Comparison of ENCODE assay signal across 28 mouse cellular contexts in genomic region chr2:115519974-115520373, GRCm38 (mm10).
DNase-seq lines count a peak whose midpoint lies in the region; ATAC-seq and TF ChIP-seq lines count a peak whose summit lies in the region.
"Had no signal": no experiment of that assay in that cellular context is flagged by ENCODE, and none has a peak within 500 bp of the region (broad histone marks: within the 10 kb centered on the region; RNA-seq: fewer than 3 reads in every experiment).

No protein-coding gene starts in this region.

- no peaks in the 10 kb centered on the region for H3K9me3 ChIP-seq in intestine, postnatal 0 days (ENCODE audit: control insufficient read depth)
- H3K9me3 ChIP-seq in liver, postnatal 0 days (ENCODE audit: low read length), result no peaks in the 10 kb centered on the region
- H3K9me3 ChIP-seq: embryonic facial prominence, embryonic 13.5 days; forebrain, embryonic 10.5 days; forebrain, embryonic 15.5 days; heart, embryonic 15.5 days; hindbrain, embryonic 12.5 days; lung, embryonic 15.5 days; midbrain, embryonic 10.5 days; neural tube, embryonic 12.5 days had no signal

- ATAC-seq in intestine, postnatal 0 days, result peak; percentile 49; the same call in 1 of the 2 replicates
- ATAC-seq in liver, postnatal 0 days, result peak; percentile 88
- ATAC-seq: CD4-positive, CD25-positive, alpha-beta regulatory T cell, adult 4 months; forebrain, embryonic 15.5 days; hindbrain, postnatal 0 days; midbrain, embryonic 16.5 days had no signal

- H3K27me3 ChIP-seq in liver, adult 2 months (ENCODE audit: control insufficient read depth, insufficient read depth, low read length), result no peaks in the 10 kb centered on the region
- H3K27me3 ChIP-seq in intestine, postnatal 0 days (replicated peaks; ENCODE audit: control insufficient read depth, insufficient read depth, low read length), result no peaks in the 10 kb centered on the region
- no peaks in the 10 kb centered on the region for H3K27me3 ChIP-seq in liver, postnatal 0 days (ENCODE audit: insufficient read depth, low read length)
- H3K27me3 ChIP-seq: forebrain, embryonic 15.5 days; heart, embryonic 15.5 days; hindbrain, embryonic 12.5 days; lung, embryonic 15.5 days; neural tube, embryonic 12.5 days had no signal

- H3K4me1 ChIP-seq in liver, adult 2 months (ENCODE audit: control insufficient read depth, insufficient read depth, low read length), result peaks cover 3% of the 10 kb centered on the region; the same call in 1 of the 2 replicates
- H3K4me1 ChIP-seq in intestine, postnatal 0 days (replicated peaks; ENCODE audit: control insufficient read depth, insufficient read depth, low read length), result no peaks in the 10 kb centered on the region
- no peaks in the 10 kb centered on the region for H3K4me1 ChIP-seq in liver, postnatal 0 days (ENCODE audit: insufficient read depth)
- H3K4me1 ChIP-seq: heart, embryonic 15.5 days had no signal

- no peak for TF ChIP-seq POLR2A in liver, adult 2 months (IDR thresholded peaks at IDR 0.05; ENCODE audit: extremely low read depth, insufficient read depth, low read length)

- H3K4me2 ChIP-seq in intestine, postnatal 0 days (replicated peaks; ENCODE audit: low read depth), result peak overlapping the region; percentile 53
- H3K4me2 ChIP-seq in liver, postnatal 0 days (ENCODE audit: low read depth, low read length), result peak overlapping the region; percentile 54
- H3K4me2 ChIP-seq: embryonic facial prominence, embryonic 13.5 days; forebrain, embryonic 15.5 days; heart, embryonic 15.5 days; hindbrain, embryonic 12.5 days; lung, embryonic 15.5 days; neural tube, embryonic 12.5 days had no signal

- DNase-seq in liver, adult 2 months (ENCODE audit: extremely low read depth, low read depth, low spot score), result peak; percentile 53
- no peak for DNase-seq in liver
- no peak for DNase-seq in liver, postnatal 0 days
- no peak for DNase-seq in layer of hippocampus, postnatal 14 days (ENCODE audit: low spot score in 2 of 2)
- DNase-seq in frontal cortex, postnatal 14 days (ENCODE audit: low spot score in 2 of 2), result no peak
- DNase-seq in layer of hippocampus, adult 9-10 months (ENCODE audit: low spot score), result no peak
- DNase-seq: adrenal gland, postnatal 14 days; cerebellum, adult 11 months; cerebellum, adult 9-10 months; cerebellum, postnatal 36 days; heart, postnatal 36 days; kidney, adult 11 months; left cerebral cortex, postnatal 4 days; right cerebral cortex, adult 18-20 months; right cerebral cortex, postnatal 4 days; thymus, postnatal 14 days had no signal

- no peak for TF ChIP-seq EP300 in liver, postnatal 0 days (IDR thresholded peaks at IDR 0.05; ENCODE audit: low read depth)

- H3K79me2 ChIP-seq in liver, adult 2 months (ENCODE audit: control insufficient read depth, insufficient read depth, low read length), result no peaks in the 10 kb centered on the region

- WGBS in liver, adult 2 months, result 22% methylated on average over 5 of the region's 5 CpGs
- 32% methylated on average over 5 of the region's 5 CpGs for WGBS in intestine, postnatal 0 days
- 55% methylated on average over 5 of the region's 5 CpGs for WGBS in liver, postnatal 0 days (ENCODE audit: insufficient replicate concordance)

- peak overlapping the region; percentile 45 for H3K4me3 ChIP-seq in liver, adult 2 months (ENCODE audit: insufficient read depth, low read depth, low read length)
- no peak overlapping the region for H3K4me3 ChIP-seq in intestine, postnatal 0 days (ENCODE audit: low read depth, low read length)
- no peak overlapping the region for H3K4me3 ChIP-seq in liver, postnatal 0 days (ENCODE audit: low read depth, low read length)
- H3K4me3 ChIP-seq: embryonic facial prominence, embryonic 13.5 days; forebrain, embryonic 10.5 days; forebrain, embryonic 15.5 days; heart, embryonic 15.5 days; hindbrain, embryonic 12.5 days; lung, embryonic 15.5 days; midbrain, embryonic 10.5 days; neural tube, embryonic 12.5 days had no signal

- H3K36me3 ChIP-seq in liver, adult 2 months (ENCODE audit: control insufficient read depth, insufficient read depth, low read length), result no peaks in the 10 kb centered on the region
- no peaks in the 10 kb centered on the region for H3K36me3 ChIP-seq in intestine, postnatal 0 days (ENCODE audit: control insufficient read depth, insufficient read depth)
- H3K36me3 ChIP-seq in liver, postnatal 0 days (replicated peaks; ENCODE audit: insufficient read depth, low read length), result no peaks in the 10 kb centered on the region
- H3K36me3 ChIP-seq: embryonic facial prominence, embryonic 13.5 days; forebrain, embryonic 10.5 days; forebrain, embryonic 15.5 days; heart, embryonic 15.5 days; hindbrain, embryonic 12.5 days; lung, embryonic 15.5 days; midbrain, embryonic 10.5 days; neural tube, embryonic 12.5 days had no signal

- H3K9ac ChIP-seq in liver, adult 2 months (ENCODE audit: low read depth, low read length), result no peak overlapping the region
- no peak overlapping the region for H3K9ac ChIP-seq in intestine, postnatal 0 days (ENCODE audit: low read depth, low read length)
- peak overlapping the region; percentile 48 for H3K9ac ChIP-seq in liver, postnatal 0 days (replicated peaks)
- H3K9ac ChIP-seq: embryonic facial prominence, embryonic 13.5 days; forebrain, embryonic 15.5 days; heart, embryonic 15.5 days; hindbrain, embryonic 12.5 days; lung, embryonic 15.5 days; neural tube, embryonic 12.5 days had no signal

- peak overlapping the region; percentile 94 for H3K27ac ChIP-seq in liver, adult 2 months (replicated peaks; ENCODE audit: insufficient read depth, low read depth, low read length)
- H3K27ac ChIP-seq in intestine, postnatal 0 days (ENCODE audit: low read depth, low read length), result no peak overlapping the region
- H3K27ac ChIP-seq in liver, postnatal 0 days (ENCODE audit: low read depth), result peak overlapping the region; percentile 92
- H3K27ac ChIP-seq: embryonic facial prominence, embryonic 13.5 days; forebrain, embryonic 10.5 days; forebrain, embryonic 15.5 days; heart, embryonic 15.5 days; hindbrain, embryonic 12.5 days; hindbrain, postnatal 0 days; lung, embryonic 15.5 days; midbrain, embryonic 10.5 days; neural tube, embryonic 12.5 days had no signal

- TF ChIP-seq CTCF in liver, adult 2 months (IDR thresholded peaks at IDR 0.05; ENCODE audit: low read depth, low read length), result no peak
- no peak for TF ChIP-seq CTCF in intestine, postnatal 0 days (IDR thresholded peaks at IDR 0.05; ENCODE audit: low read depth)
- no peak for TF ChIP-seq CTCF in liver, postnatal 0 days (IDR thresholded peaks at IDR 0.05; ENCODE audit: low read depth)
